Mouse (Mus musculus) hindbrain, embryonic 12.5 days (tissue): Measurements from ENCODE around the gene Rbm14. TPM values are rescaled to one million over a fixed set of nuclear protein-coding genes. Genes with fewer than 3 reads are reported as not detected.
"Not testable (repeated sequence)": the region's sequence is repeated elsewhere in the genome, so short reads cannot be mapped to it uniquely, and the experiment has no call there.

Experiments used
- ATAC-seq: fragments of 200-750 bp; cut with Nextera tagmentation; 2 replicates; pipeline ENCODE4 v1.8.0; 2017; ENCODE audit warnings: moderate TSS enrichment; ENCODE audit not compliant: low FRiP score
- H3K27ac ChIP-seq: fragments of 300-500 bp; sonication (generic); 2 replicates; pipeline ENCODE4 v1.5.1; 2016; ENCODE audit warnings: mild to moderate bottlenecking
- H3K27me3 ChIP-seq: fragments of 300-500 bp; sonication (generic); 2 replicates; pipeline ENCODE4 v1.6.1; 2016; ENCODE audit warnings: mild to moderate bottlenecking
- H3K36me3 ChIP-seq: fragments of 300-500 bp; sonication (generic); 2 replicates; pipeline ENCODE4 v1.6.1; 2016; ENCODE audit warnings: mild to moderate bottlenecking
- H3K4me1 ChIP-seq: fragments of 300-500 bp; sonication (generic); 2 replicates; pipeline ENCODE4 v1.6.1; 2016
- H3K4me2 ChIP-seq: fragments of 300-500 bp; sonication (generic); replicated peaks from 2 replicates; pipeline ENCODE4 v1.6.1; 2016; ENCODE audit warnings: mild to moderate bottlenecking
- H3K4me3 ChIP-seq: fragments of 300-500 bp; sonication (generic); 2 replicates; pipeline ENCODE4 v1.5.1; 2016; ENCODE audit warnings: mild to moderate bottlenecking
- H3K9ac ChIP-seq: fragments of 300-500 bp; sonication (generic); 2 replicates; pipeline ENCODE4 v1.6.1; 2016; ENCODE audit warnings: mild to moderate bottlenecking, moderate library complexity
- H3K9me3 ChIP-seq: fragments of 300-500 bp; sonication (generic); replicated peaks from 2 replicates; pipeline ENCODE4 v1.6.1; 2016; ENCODE audit warnings: mild to moderate bottlenecking
- WGBS: fragments of 180-500 bp; shearing (Covaris S2); methylation state at CpG from one replicate; pipeline ENCODE4 v1.1.7; 2016; 5-methylcytosine and 5-hydroxymethylcytosine counted together
- polyA plus RNA-seq: library from polyadenylated mRNA; unstranded; fragments of >200 nt; fragmentation: Nextera tagmentation; extraction: Ambion mirVana; gene quantifications from 2 replicates; pipeline ENCODE4 v1.2.1, GENCODE M21; 2016

Gene Rbm14
- polyA plus RNA-seq, 1 experiment from 2014 or later, result 97.9 TPM

DNA sequence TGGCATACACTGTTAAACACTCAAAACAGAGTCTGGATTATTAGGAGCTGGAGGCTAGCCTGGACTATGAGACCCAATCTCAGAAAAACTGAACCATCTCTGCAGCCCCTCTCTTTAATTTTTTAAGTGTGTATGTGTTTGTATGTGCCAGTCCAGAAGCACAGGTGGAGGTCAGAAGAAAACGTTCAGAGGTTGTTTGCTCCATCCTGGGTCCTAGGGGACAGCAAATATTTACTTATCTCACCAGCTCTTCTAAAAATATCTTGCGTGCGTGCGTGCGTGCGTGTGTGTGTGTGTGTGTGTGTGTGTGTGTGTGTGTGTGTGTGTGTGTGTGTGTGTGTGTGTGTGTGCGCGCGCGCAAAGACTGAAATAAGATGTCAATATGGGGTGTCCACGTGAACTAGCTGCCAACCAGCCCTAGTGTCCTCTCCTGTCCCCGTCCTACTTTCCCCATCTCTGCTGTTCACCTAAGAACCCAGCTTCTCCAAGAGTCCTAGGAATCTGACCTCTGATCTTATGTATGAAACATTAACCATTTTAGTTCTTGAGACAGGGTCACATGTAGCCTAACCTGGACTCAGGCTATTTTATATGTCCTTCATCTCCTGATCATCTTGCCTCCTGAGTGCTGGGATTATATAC lies 43.8 kb downstream of the Rbm14 start:
- Histone ChIP-seq H3K9ac (no peak overlapping the region), H3K36me3 (peaks cover 78% of the 10 kb centered on the region), H3K27ac (no peak overlapping the region), H3K4me2 (no peak overlapping the region), H3K4me3 (no peak overlapping the region), H3K4me1 (peaks cover 11% of the 10 kb centered on the region; the same call in 1 of the 2 replicates), H3K9me3 (no peaks in the 10 kb centered on the region), H3K27me3 (no peaks in the 10 kb centered on the region)
- WGBS, result 85% methylated on average over 7 of the region's 12 CpGs
- no peak for ATAC-seq

DNA sequence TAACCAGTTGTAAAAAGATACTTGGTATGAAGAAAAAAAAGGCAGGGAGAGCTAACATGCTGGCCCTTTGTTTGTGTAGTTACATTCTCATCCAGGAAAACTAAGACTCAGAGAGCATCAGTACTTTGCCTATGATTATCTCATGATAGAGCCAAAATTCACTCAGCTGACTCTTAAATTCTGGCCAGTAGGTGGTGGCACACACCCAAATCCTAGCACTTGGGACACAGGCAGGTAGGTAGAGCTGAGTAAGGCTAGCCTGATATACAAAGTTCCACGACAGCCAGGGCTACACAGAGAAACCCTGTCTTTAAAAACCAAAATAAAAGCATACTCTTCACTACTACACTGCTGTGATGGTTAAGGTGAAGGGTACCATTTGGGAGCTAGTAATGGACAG lies 48.6 kb downstream of the Rbm14 start:
- H3K36me3 ChIP-seq, result peaks cover 69% of the 10 kb centered on the region

DNA sequence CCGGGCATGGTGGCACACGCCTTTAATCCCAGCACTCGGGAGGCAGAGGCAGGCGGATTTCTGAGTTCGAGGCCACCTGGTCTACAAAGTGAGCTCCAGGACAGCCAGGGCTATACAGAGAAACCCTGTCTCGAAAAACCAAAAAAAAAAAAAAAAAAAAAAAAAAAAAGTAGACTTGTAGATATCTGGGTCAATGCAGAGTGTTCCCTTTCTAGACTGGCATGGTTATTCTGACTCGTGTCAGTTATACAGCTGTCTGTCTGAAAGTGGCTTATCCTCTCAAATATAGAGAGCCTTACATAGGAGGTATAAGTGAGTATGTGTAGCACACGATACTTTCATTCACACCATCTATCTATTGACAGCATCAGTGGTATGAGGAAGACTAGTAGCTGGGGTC lies 50.9 kb downstream of the Rbm14 start:
- not testable (repeated sequence) for H3K9ac ChIP-seq, ATAC-seq, H3K4me2 ChIP-seq, H3K9me3 ChIP-seq, H3K27ac ChIP-seq, H3K4me3 ChIP-seq, H3K27me3 ChIP-seq
- WGBS, result 91% methylated on average over 8 of the region's 8 CpGs
- Histone ChIP-seq H3K4me1 (peaks cover 48% of the 10 kb centered on the region), H3K36me3 (peaks cover 51% of the 10 kb centered on the region)

More for the DNA sequence above, 48.6 kb downstream of the Rbm14 start:
- Histone ChIP-seq H3K4me3 (no peak overlapping the region), H3K9me3 (no peaks in the 10 kb centered on the region), H3K4me2 (no peak overlapping the region), H3K4me1 (peaks cover 44% of the 10 kb centered on the region), H3K27me3 (no peaks in the 10 kb centered on the region), H3K9ac (no peak overlapping the region), H3K27ac (no peak overlapping the region)
- no peak for ATAC-seq
- WGBS, result 76% methylated on average over 1 of the region's 1 CpGs

DNA sequence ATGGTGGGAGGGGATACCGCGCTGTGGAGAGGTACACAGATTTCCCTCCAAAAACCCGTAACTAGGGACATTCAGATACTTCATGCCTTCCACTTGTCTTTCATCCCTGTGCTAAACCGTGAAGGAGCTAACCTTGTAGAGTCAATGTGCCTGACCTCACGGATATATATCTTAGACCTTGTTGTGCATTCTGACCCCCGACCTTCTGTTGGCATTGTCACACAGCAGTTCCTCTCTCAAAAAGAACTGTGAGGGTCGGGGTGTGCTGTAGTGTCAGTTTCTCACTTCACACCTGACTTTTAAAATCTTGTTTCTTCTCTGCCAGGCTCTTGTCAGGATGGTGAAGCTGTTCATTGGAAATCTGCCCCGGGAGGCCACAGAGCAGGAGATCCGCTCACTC lies 54.5 kb downstream of the Rbm14 start:
- peaks cover 31% of the 10 kb centered on the region for H3K36me3 ChIP-seq
- WGBS, result 7% methylated on average over 9 of the region's 9 CpGs

DNA sequence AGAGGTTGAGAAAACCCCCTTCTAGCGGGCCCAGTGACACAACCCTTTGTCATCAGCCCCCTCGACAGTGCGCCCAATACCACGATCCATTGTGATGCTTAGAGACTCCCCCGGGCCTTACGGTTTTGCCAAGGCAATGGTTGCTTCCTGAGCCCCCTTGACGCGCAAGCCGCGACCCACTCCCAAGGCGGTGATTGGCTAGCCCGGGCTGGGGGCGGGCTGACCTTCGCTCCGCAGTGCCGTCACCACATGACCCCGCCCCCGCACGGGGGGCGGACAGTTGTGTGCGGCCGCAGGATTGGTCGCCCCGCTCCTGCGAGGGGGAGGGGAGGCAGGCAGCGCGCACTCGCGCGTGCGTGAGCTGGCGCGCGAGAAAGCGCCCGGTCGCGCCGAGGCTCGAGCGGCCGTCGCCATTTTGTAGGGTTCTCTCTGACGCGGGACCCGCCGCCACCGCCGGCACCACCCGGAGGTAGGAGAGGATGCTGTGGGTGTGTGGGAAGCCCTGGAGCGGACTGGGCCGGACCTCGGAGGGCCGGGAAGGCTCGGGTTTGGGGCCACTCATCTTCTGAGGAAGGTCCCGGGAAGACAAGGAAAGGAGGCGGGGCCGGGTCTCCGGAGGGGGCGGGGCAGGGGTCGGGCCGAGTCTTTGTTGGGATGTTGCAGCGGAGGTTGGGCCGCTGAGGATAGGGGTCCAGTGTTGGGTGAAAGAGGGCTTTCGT lies 55.1 kb downstream of the Rbm14 start, which contains the start of gene Rbm4b:
Gene Rbm4b, plus strand, starts transcription at position 305 of the 719 bp plus-strand sequence.
- no peaks in the 10 kb centered on the region for H3K27me3 ChIP-seq
- peak within 1 kb of the TSS; percentile 98 for H3K27ac ChIP-seq
- peaks cover 34% of the 10 kb centered on the region for H3K4me1 ChIP-seq
- no peaks in the 10 kb centered on the region for H3K9me3 ChIP-seq
- H3K9ac ChIP-seq, result peak within 1 kb of the TSS; percentile 81
- peak; percentile 95 for ATAC-seq
- under 1% methylated on average over 65 of the region's 65 CpGs for WGBS
- H3K4me3 ChIP-seq, result peak within 1 kb of the TSS; percentile 74
- H3K4me2 ChIP-seq, result peak within 1 kb of the TSS; percentile 62
- peaks cover 33% of the 10 kb centered on the region for H3K36me3 ChIP-seq

More for the DNA sequence above, 54.5 kb downstream of the Rbm14 start:
- Histone ChIP-seq H3K27ac (peak overlapping the region; percentile 98), H3K4me2 (peak overlapping the region; percentile 62), H3K9ac (peak overlapping the region; percentile 81), H3K9me3 (no peaks in the 10 kb centered on the region), H3K4me1 (peaks cover 37% of the 10 kb centered on the region), H3K4me3 (peak overlapping the region; percentile 74), H3K27me3 (no peaks in the 10 kb centered on the region)
- ATAC-seq, result no peak

DNA sequence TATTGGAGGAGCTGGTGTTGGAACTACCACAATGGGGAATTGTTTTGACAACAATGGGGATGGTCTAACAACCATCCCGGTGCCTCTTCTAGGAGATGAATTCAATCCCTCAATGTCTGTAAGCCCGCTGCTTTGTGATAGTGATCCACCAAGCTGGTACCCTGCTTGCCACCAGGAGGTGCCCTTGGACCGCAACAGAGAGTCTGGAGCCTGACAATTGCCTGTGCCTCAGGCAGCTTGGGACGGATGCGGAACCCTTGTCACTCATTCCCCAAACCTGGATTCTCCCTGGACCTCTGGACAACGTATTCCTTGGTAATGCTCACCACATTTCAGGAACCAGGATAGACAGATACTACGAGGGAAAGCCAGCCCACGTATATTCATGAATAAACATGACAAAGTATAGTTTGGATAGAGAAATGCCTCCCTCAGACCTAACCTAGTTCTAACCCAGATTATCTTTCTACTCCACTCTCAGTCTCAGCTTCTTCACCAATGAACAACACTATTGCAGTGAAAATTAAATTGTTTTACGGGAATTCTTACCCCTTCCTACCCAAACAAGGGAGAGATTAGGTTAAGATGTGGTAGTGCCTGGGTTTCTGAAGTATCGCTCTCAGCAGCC lies 55.8 kb downstream of the Rbm14 start:
- Histone ChIP-seq H3K27ac (peak overlapping the region; percentile 98), H3K4me3 (peak overlapping the region; percentile 74), H3K9ac (peak overlapping the region; percentile 81), H3K36me3 (peaks cover 35% of the 10 kb centered on the region), H3K27me3 (no peaks in the 10 kb centered on the region), H3K9me3 (no peaks in the 10 kb centered on the region), H3K4me1 (peaks cover 27% of the 10 kb centered on the region), H3K4me2 (peak overlapping the region; percentile 62)
- whole genome bisulfite sequencing, result under 1% methylated on average over 10 of the region's 10 CpGs
- ATAC-seq, result peak; percentile 76

Other genes with a start within 250 kb of the Rbm14 start
- gene Lrfn4, start 196.0 kb downstream of the Rbm14 start, polyA plus RNA-seq, result 16.3 and 17.6 TPM in 2 replicates
- gene Rce1, start 186.0 kb downstream of the Rbm14 start, polyA plus RNA-seq, result 54.3 and 62.9 TPM in 2 replicates
- 3.6 and 6.3 TPM in 2 replicates for gene Gm960, start 113.0 kb downstream of the Rbm14 start, polyA plus RNA-seq
- gene Sptbn2, start 100.5 kb downstream of the Rbm14 start, polyA plus RNA-seq, result 42.8 and 43.7 TPM in 2 replicates
- 155 TPM in 2 replicates for gene Rbm4b, start 55.1 kb downstream of the Rbm14 start, polyA plus RNA-seq
- 88.8 and 94.8 TPM in 2 replicates for gene Rbm4, start 17.7 kb downstream of the Rbm14 start, polyA plus RNA-seq
- gene Gm21992, start within 50 bp of the Rbm14 start, polyA plus RNA-seq, result 41.5 and 42.9 TPM in 2 replicates
- 42.7 and 46.4 TPM in 2 replicates for gene Ccs, start 27.7 kb upstream of the Rbm14 start, polyA plus RNA-seq
- gene Ccdc87, start 27.7 kb upstream of the Rbm14 start, polyA plus RNA-seq, result 0.35 and 0.40 TPM in 2 replicates
- 56.3 and 57.4 TPM in 2 replicates for gene Ctsf, start 43.5 kb upstream of the Rbm14 start, polyA plus RNA-seq
- 2.6 and 4.2 TPM in 2 replicates for gene Actn3, start 66.3 kb upstream of the Rbm14 start, polyA plus RNA-seq
- 21.1 and 21.4 TPM in 2 replicates for gene Zdhhc24, start 67.0 kb upstream of the Rbm14 start, polyA plus RNA-seq
- gene Bbs1, start 95.0 kb upstream of the Rbm14 start, polyA plus RNA-seq, result 7.2 and 9.8 TPM in 2 replicates
- gene Dpp3, start 116.7 kb upstream of the Rbm14 start, polyA plus RNA-seq, result 167 TPM in 2 replicates
- 6.5 and 6.7 TPM in 2 replicates for gene Peli3, start 131.5 kb upstream of the Rbm14 start, polyA plus RNA-seq
- 116 and 124 TPM in 2 replicates for gene Mrpl11, start 150.5 kb upstream of the Rbm14 start, polyA plus RNA-seq
- 0.08 and 0.10 TPM in 2 replicates for gene Npas4, start 178.7 kb upstream of the Rbm14 start, polyA plus RNA-seq
- gene Slc29a2, start 212.2 kb upstream of the Rbm14 start, polyA plus RNA-seq, result 5.3 and 7.2 TPM in 2 replicates
- gene B4gat1, start 227.2 kb upstream of the Rbm14 start, polyA plus RNA-seq, result 43.8 and 48.7 TPM in 2 replicates
- gene AC124502.3, start 227.3 kb upstream of the Rbm14 start, polyA plus RNA-seq, result 2.5 and 4.0 TPM in 2 replicates
- gene Brms1, start 229.7 kb upstream of the Rbm14 start, polyA plus RNA-seq, result 56.9 and 61.2 TPM in 2 replicates
- 1.4 and 1.6 TPM in 2 replicates for gene Rin1, start 238.8 kb upstream of the Rbm14 start, polyA plus RNA-seq